1 mouse cellular context compared by ENCODE assay signal in genomic region chr5:140374226-140374625, GRCm38 (mm10).
TF ChIP-seq lines count a peak whose summit lies in the region.

No protein-coding gene starts in this region.

TF ChIP-seq in CH12.LX, 34 proteins besides CTCF, POLR2A, EP300 and RAD21:
- no peak for TF ChIP-seq IRF4 (IDR thresholded peaks at IDR 0.05; ENCODE audit: low read depth, low read length)
- TF ChIP-seq JUND (conservative IDR thresholded peaks at IDR 0.05; ENCODE audit: low read depth, low read length) = no peak
- TF ChIP-seq SIN3A (IDR thresholded peaks at IDR 0.05; ENCODE audit: low read length) = no peak
- TF ChIP-seq BHLHE40 (IDR thresholded peaks at IDR 0.05; ENCODE audit: low read depth, low read length) = no peak
- TF ChIP-seq ZNF384 (IDR thresholded peaks at IDR 0.05; ENCODE audit: low read depth, low read length) = no peak
